Mouse (Mus musculus) heart, embryonic 12.5 days (tissue): ENCODE data around the gene Cxcl5. TPM values are rescaled to one million over a fixed set of nuclear protein-coding genes. Genes with fewer than 3 reads are reported as not detected.

Experiments
- microRNA-seq: library from miRNA; unstranded; fragments of <30 nt; microRNA quantifications from one replicate; pipeline ENCODE4, GENCODE M21; 2017
- polyA plus RNA-seq: library from polyadenylated mRNA; unstranded; fragments of >200 nt; fragmentation: Nextera tagmentation; extraction: Ambion mirVana; gene quantifications from 2 replicates; pipeline ENCODE4 v1.2.1, GENCODE M21; 2016

Cxcl5 gene
- polyA plus RNA-seq, 1 experiment from 2014 or later, result not detected

Small RNA genes lying within 50 kb of the gene (microRNA-seq; reads per million reads assigned to microRNA genes)
- not detected for gene Gm24322

Other genes with a start within 250 kb of the Cxcl5 start
- gene Afm, start 240.4 kb upstream of the Cxcl5 start, polyA plus RNA-seq, result 0.09 TPM in 1 of 2 replicates, not detected in the other
- not detected in 2 replicates for gene 5830473C10Rik, start 198.3 kb upstream of the Cxcl5 start, polyA plus RNA-seq
- 0.35 and 0.52 TPM in 2 replicates for gene Rassf6, start 118.7 kb upstream of the Cxcl5 start, polyA plus RNA-seq
- 13.4 and 20.7 TPM in 2 replicates for gene Ppbp, start 9.2 kb downstream of the Cxcl5 start, polyA plus RNA-seq
- gene Pf4, start 13.1 kb downstream of the Cxcl5 start, polyA plus RNA-seq, result 75.1 and 90.7 TPM in 2 replicates
- gene Cxcl3, start 26.7 kb downstream of the Cxcl5 start, polyA plus RNA-seq, result not detected in 2 replicates
- gene Cxcl15, start 35.2 kb downstream of the Cxcl5 start, polyA plus RNA-seq, result not detected in 2 replicates
- 0.15 TPM in 1 of 2 replicates, not detected in the other for gene Cxcl1, start 131.9 kb downstream of the Cxcl5 start, polyA plus RNA-seq
- gene Cxcl2, start 144.5 kb downstream of the Cxcl5 start, polyA plus RNA-seq, result not detected in 2 replicates
- gene Mthfd2l, start 171.8 kb downstream of the Cxcl5 start, polyA plus RNA-seq, result 35.1 and 38.0 TPM in 2 replicates